Mouse (Mus musculus) liver, embryonic 15.5 days (tissue): ENCODE data around the gene Fam198b. TPM values are rescaled to one million over a fixed set of nuclear protein-coding genes. Genes with fewer than 3 reads are reported as not detected.

Experiments
- ATAC-seq: fragments of 200-750 bp; cut with Nextera tagmentation; 2 replicates; pipeline ENCODE4 v1.8.0; 2017; ENCODE audit warnings: moderate number of reproducible peaks, mild to moderate bottlenecking, moderate library complexity; ENCODE audit not compliant: insufficient read depth
- H3K27ac ChIP-seq: fragments of 300-500 bp; sonication (generic); replicated peaks from 2 replicates; pipeline ENCODE4 v1.5.1; 2015; ENCODE audit warnings: mild to moderate bottlenecking, inconsistent platforms
- H3K27me3 ChIP-seq: fragments of 300-500 bp; sonication (generic); 2 replicates; pipeline ENCODE4 v1.6.1; 2015; ENCODE audit warnings: mild to moderate bottlenecking, inconsistent platforms
- H3K36me3 ChIP-seq: fragments of 300-500 bp; sonication (generic); replicated peaks from 2 replicates; pipeline ENCODE4 v1.6.1; 2015; ENCODE audit warnings: moderate library complexity, mild to moderate bottlenecking, inconsistent platforms
- H3K4me1 ChIP-seq: fragments of 300-500 bp; sonication (generic); replicated peaks from 2 replicates; pipeline ENCODE4 v1.6.1; 2015; ENCODE audit warnings: inconsistent platforms
- H3K4me2 ChIP-seq: fragments of 300-500 bp; sonication (generic); 2 replicates; pipeline ENCODE4 v1.6.1; 2015; ENCODE audit warnings: moderate library complexity, mild to moderate bottlenecking, inconsistent platforms
- H3K4me3 ChIP-seq: fragments of 300-500 bp; sonication (generic); replicated peaks from 2 replicates; pipeline ENCODE4 v1.5.1; 2015; ENCODE audit warnings: mild to moderate bottlenecking, inconsistent platforms
- H3K9ac ChIP-seq: fragments of 300-500 bp; sonication (generic); 2 replicates; pipeline ENCODE4 v1.6.1; 2015; ENCODE audit warnings: moderate library complexity, mild to moderate bottlenecking, inconsistent platforms
- H3K9me3 ChIP-seq: fragments of 300-500 bp; sonication (generic); replicated peaks from 2 replicates; pipeline ENCODE4 v1.6.1; 2016; ENCODE audit warnings: inconsistent platforms
- WGBS: fragments of 180-500 bp; shearing (Covaris S2); methylation state at CpG from one replicate; pipeline ENCODE4 v1.1.7; 2015; ENCODE audit warnings: mixed read lengths; ENCODE audit not compliant: insufficient replicate concordance; 5-methylcytosine and 5-hydroxymethylcytosine counted together
- polyA plus RNA-seq: library from polyadenylated mRNA; unstranded; fragments of >200 nt; fragmentation: Nextera tagmentation; extraction: Ambion mirVana; gene quantifications from 2 replicates; pipeline ENCODE4 v1.2.1, GENCODE M21; 2015

Fam198b gene
- polyA plus RNA-seq, 1 experiment from 2014 or later = 1.0 TPM

DNA sequence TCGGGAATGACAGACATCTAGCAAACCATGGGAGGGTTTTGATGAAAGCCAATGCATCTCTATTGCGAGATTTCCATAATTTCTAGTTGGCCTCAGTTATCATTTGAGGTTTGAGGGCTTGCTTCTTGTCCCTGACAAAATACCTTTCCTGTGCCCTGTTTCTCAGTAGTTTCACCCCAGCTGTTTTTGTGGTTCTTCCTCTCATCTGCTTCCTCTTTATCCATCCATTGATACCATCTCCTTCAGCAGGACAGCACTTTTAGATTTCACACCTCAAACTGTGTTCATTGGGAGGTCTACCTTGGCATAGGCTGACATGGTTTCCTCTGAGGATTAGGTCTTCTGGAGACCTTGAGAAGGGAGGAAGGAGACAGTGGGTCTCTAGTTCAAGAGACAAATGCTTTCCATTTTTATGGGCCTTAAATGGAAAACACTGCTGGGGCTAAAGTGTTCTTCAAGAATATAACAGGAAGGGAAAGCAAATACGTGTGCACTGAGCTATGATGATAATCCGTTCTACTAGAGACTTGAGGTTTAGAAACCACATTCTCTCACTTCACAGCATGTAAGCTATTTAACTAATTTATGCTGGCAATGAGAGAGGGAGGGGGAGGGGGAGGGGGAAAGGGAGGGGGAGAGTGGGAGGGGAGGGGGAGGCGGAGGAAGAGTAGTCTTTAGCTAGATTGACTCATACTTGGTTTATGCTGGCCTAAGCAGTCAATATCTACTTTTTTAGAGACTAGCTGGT is 41.8 kb downstream of the Fam198b start:
- H3K9me3 ChIP-seq = no peaks in the 10 kb centered on the region
- H3K9ac ChIP-seq = no peak overlapping the region
- no peaks in the 10 kb centered on the region for H3K36me3 ChIP-seq
- no peak overlapping the region for H3K4me2 ChIP-seq
- ATAC-seq = no peak
- H3K27me3 ChIP-seq = no peaks in the 10 kb centered on the region
- 35% methylated on average over 5 of the region's 5 CpGs for WGBS
- no peak overlapping the region for H3K4me3 ChIP-seq
- no peaks in the 10 kb centered on the region for H3K4me1 ChIP-seq
- H3K27ac ChIP-seq = no peak overlapping the region

DNA sequence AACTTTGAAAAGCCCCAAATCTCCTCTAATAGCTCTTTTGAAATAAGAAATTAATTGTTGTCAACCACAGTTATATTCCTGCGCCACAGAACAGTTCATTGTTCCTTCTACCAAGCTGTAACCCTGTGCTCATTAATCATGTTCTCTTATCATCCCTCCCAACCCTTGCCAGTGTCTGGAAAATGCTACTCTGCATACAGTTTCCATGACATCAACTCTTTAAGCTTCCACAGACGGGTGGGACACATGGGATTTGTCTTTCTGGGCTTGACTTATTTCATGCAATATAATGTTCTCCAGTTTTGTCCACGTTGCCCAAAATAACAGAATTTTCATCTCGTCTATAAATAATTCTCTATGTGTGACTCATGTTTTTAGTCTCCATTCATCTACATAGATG is 42.7 kb downstream of the Fam198b start:
- no peaks in the 10 kb centered on the region for H3K36me3 ChIP-seq
- no peaks in the 10 kb centered on the region for H3K9me3 ChIP-seq
- H3K4me1 ChIP-seq = no peaks in the 10 kb centered on the region
- no peak overlapping the region for H3K4me3 ChIP-seq
- H3K4me2 ChIP-seq = no peak overlapping the region
- no peak overlapping the region for H3K9ac ChIP-seq
- 35% methylated on average over 4 of the region's 4 CpGs for WGBS
- H3K27me3 ChIP-seq = no peaks in the 10 kb centered on the region
- H3K27ac ChIP-seq = no peak overlapping the region
- ATAC-seq = no peak

DNA sequence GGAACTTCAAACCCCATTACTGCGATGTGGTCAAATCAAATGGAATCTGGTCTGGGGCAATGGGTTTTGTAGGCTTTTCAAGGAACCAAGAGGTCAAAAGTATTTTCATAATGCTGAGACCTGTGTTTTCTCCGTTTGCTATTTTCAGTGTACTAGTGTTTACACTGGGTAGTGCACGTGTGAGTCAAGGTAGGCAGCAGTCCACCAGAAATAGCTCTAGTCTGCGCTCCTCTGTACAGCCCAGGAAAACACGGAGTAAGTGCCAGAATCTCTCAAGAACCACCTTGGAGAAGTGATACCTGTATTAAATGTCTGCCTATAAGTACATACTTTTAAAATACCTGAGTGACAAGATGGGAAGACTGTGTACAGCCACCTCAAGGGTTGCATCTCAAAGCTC is 44.1 kb downstream of the Fam198b start:
- H3K36me3 ChIP-seq = no peaks in the 10 kb centered on the region
- no peak for ATAC-seq
- H3K4me1 ChIP-seq = no peaks in the 10 kb centered on the region
- H3K4me3 ChIP-seq = no peak overlapping the region
- no peak overlapping the region for H3K4me2 ChIP-seq
- no peak overlapping the region for H3K9ac ChIP-seq
- no peak overlapping the region for H3K27ac ChIP-seq
- H3K9me3 ChIP-seq = no peaks in the 10 kb centered on the region
- 66% methylated on average over 5 of the region's 5 CpGs for WGBS
- H3K27me3 ChIP-seq = no peaks in the 10 kb centered on the region

DNA sequence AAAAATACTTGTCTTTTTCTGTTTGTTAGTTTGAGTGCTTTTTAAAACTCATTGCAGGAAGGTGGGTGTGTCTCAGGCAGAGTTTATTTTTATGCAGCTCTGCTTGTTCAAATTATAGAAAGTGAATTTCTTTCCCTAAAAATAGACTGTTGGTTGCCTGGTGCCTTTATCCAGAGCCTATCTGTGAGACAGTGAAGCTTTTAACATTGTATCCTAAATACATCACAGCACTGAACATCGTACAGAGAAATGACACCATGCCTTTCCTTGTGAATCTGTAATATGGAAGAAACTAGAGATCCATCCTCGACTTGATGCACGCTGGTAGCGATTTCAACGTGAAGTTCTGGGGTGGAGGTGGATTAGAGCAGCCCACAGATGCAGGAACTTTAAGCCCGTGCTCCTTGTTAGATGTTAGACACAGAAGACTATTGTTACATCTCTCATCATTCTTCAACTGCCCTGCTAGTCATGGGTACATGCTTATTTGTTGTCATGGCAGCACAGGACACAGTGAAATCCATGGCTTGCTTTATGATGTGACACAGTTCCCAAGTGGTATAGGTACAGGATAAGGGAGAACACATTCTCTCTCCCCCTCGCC is 45.9 kb downstream of the Fam198b start:
- H3K36me3 ChIP-seq = no peaks in the 10 kb centered on the region
- H3K27ac ChIP-seq = no peak overlapping the region
- ATAC-seq = no peak
- H3K9ac ChIP-seq = no peak overlapping the region
- no peaks in the 10 kb centered on the region for H3K9me3 ChIP-seq
- H3K27me3 ChIP-seq = no peaks in the 10 kb centered on the region
- no peak overlapping the region for H3K4me3 ChIP-seq
- 55% methylated on average over 6 of the region's 7 CpGs for WGBS
- H3K4me2 ChIP-seq = no peak overlapping the region
- H3K4me1 ChIP-seq = no peaks in the 10 kb centered on the region

DNA sequence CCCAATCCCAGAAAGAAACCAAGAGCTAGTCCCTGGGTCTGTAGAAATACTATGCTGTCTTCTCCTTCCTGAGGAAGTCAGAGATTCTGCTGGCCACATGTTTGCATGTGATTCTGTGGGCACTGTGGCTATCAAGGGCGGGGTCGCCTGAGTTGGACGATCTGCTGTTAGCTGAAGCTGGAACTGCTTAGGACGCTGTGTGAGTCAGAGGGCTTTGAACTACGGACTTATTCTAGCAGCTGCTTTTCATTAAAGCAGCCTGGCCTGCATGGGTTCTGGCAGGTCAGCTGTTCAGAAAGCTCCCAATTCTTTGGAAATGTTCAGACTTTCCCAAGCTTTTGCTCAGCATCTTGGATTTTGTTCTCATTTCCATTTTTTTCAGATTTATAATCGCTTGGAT is 51.9 kb downstream of the Fam198b start:
- no peak overlapping the region for H3K27ac ChIP-seq
- WGBS = 18% methylated on average over 6 of the region's 6 CpGs
- ATAC-seq = no peak

DNA sequence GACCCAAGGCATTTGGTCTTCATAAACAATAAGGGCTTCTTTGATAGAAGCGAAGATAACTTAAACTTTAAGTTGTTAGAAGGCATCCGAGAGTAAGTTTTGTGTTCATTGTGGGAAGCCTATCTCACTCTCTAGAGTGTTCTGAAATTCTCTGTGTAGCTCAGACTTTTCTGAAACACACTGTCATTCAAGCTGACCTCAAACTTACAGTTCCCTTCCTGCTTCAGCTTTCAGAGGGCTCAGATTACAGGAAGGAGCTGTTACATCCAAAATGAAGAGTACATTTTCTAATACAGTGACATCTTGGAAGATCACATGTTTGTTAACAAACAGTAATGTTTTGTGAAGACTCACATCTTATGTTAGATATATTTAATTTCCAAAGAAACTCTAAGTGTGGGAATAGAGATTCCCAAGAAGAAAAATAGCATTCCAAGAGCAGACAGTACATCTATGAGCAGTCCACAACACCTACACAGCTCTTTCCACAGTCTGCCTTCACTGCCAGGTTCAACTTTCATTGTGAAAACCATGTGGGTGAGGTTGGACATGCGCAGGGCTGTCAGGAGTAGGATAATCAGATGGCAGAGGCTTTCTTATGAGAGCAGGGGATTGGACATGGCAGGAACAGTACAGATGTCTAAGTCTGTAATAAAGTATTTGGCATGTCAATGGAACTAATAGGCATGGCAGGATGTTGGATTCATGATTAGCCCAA is 52.6 kb downstream of the Fam198b start:
- H3K9ac ChIP-seq = no peak overlapping the region
- no peaks in the 10 kb centered on the region for H3K36me3 ChIP-seq
- no peaks in the 10 kb centered on the region for H3K4me1 ChIP-seq
- no peak overlapping the region for H3K27ac ChIP-seq
- no peak overlapping the region for H3K4me2 ChIP-seq
- no peaks in the 10 kb centered on the region for H3K9me3 ChIP-seq
- no peak overlapping the region for H3K4me3 ChIP-seq
- WGBS = 48% methylated on average over 3 of the region's 3 CpGs
- ATAC-seq = no peak
- H3K27me3 ChIP-seq = no peaks in the 10 kb centered on the region

More for the DNA sequence above, 51.9 kb downstream of the Fam198b start:
- no peak overlapping the region for H3K4me3 ChIP-seq
- H3K9me3 ChIP-seq = no peaks in the 10 kb centered on the region
- H3K27me3 ChIP-seq = no peaks in the 10 kb centered on the region
- H3K9ac ChIP-seq = no peak overlapping the region
- H3K4me1 ChIP-seq = no peaks in the 10 kb centered on the region
- no peaks in the 10 kb centered on the region for H3K36me3 ChIP-seq
- H3K4me2 ChIP-seq = no peak overlapping the region

DNA sequence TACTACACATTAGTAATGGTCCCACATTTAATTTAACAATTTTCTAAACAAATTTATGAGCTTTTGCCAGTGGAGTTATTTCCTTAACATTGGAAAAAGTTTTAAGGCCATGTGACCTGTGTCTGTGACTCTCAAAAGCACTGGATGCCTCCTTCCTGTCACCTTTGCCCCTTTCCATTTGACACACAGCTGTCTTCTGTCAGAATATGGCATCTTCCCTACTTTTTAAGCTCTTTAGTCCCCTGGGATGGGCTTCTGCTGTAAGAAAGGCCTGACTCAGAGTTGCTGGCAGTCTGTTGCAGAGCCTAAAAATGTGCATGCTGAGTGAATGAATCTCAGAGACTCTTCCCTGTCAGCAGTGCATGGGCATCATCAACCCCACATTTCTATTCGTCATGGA is 63.4 kb downstream of the Fam198b start:
- H3K27me3 ChIP-seq = no peaks in the 10 kb centered on the region
- 43% methylated on average over 1 of the region's 1 CpGs for WGBS
- ATAC-seq = no peak

DNA sequence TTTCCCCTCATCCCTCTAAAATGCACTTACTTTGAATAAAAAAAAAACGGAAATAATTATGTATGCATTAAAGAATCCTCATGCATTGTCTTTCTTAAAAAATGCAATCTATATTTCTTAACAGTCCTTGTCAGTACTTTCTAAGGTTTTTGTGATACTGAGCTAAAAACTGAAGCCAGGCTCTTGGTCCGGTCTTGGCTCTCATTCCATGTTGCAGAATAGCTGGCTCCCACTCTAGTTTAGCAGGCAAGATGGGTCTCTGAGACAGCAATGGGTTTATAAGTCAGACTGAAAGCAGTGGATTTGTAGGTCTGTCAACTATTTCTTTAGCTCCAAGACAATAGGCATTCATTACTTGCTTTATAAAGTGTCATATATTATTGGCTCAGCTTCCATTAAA is 63.8 kb downstream of the Fam198b start:
- Histone ChIP-seq H3K4me3 (no peak overlapping the region), H3K27ac (no peak overlapping the region), H3K9ac (no peak overlapping the region), H3K36me3 (no peaks in the 10 kb centered on the region), H3K9me3 (no peaks in the 10 kb centered on the region), H3K4me2 (no peak overlapping the region), H3K27me3 (no peaks in the 10 kb centered on the region), H3K4me1 (no peaks in the 10 kb centered on the region)
- ATAC-seq = no peak
- WGBS = 62% methylated on average over 2 of the region's 2 CpGs

More for the DNA sequence above, 63.4 kb downstream of the Fam198b start:
- Histone ChIP-seq H3K27ac (no peak overlapping the region), H3K4me1 (no peaks in the 10 kb centered on the region), H3K9me3 (no peaks in the 10 kb centered on the region), H3K4me2 (no peak overlapping the region), H3K9ac (no peak overlapping the region), H3K36me3 (no peaks in the 10 kb centered on the region), H3K4me3 (no peak overlapping the region)

DNA sequence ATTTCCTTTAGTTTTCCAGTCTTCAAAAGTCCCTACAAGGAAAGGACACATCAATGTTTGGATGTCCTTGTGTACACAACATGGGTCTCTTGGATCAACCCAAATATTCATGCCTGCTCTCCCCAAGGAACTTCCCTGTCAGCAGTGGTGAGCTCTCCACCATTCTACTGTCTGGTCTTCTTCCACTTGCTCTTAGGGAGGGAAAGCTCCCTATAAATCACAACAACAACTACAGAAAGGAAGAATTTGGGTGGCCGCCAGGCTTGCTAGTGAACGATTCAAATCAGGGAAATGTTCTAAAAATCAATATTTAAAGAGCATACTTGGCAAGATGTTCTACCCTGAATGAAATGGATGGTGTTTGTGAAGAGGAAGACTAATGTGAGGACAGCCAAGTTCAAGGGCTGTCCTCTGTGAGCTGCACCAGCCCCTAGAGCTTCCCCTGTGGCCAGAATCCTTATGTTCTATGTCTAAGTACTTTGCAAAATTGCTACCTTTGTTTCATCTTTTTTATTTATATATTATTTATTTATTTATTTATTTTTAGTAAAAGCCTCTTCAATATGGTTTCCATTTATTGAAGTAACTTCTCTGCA is 68.9 kb downstream of the Fam198b start:
- no peaks in the 10 kb centered on the region for H3K9me3 ChIP-seq
- no peaks in the 10 kb centered on the region for H3K4me1 ChIP-seq
- no peaks in the 10 kb centered on the region for H3K36me3 ChIP-seq
- no peaks in the 10 kb centered on the region for H3K27me3 ChIP-seq
- H3K4me3 ChIP-seq = no peak overlapping the region
- H3K9ac ChIP-seq = no peak overlapping the region
- H3K4me2 ChIP-seq = no peak overlapping the region
- 62% methylated on average over 2 of the region's 2 CpGs for WGBS
- no peak overlapping the region for H3K27ac ChIP-seq
- no peak for ATAC-seq

DNA sequence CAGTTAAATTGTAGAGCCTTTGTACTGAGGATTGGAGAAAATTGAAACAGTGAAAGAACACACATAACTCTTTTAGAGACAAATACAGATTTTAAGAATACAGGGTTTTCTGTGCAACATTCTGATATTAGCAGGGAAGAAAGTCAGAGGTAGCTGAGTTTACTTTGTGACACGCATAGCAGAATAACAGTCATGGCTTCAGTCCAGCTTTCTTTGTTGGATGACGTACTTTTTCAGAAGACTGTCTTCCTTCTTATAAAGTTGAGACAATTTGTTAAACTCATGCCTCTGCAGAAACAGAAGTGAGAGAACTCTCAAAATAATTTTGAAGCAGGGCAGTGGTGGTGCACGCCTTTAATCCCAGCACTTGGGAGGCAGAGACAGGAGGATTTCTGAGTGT is 70.9 kb downstream of the Fam198b start:
- Histone ChIP-seq H3K9me3 (no peaks in the 10 kb centered on the region), H3K4me2 (no peak overlapping the region), H3K36me3 (no peaks in the 10 kb centered on the region), H3K27me3 (no peaks in the 10 kb centered on the region), H3K27ac (no peak overlapping the region), H3K4me3 (no peak overlapping the region), H3K9ac (no peak overlapping the region), H3K4me1 (no peaks in the 10 kb centered on the region)
- no peak for ATAC-seq
- WGBS = 66% methylated on average over 3 of the region's 3 CpGs

DNA sequence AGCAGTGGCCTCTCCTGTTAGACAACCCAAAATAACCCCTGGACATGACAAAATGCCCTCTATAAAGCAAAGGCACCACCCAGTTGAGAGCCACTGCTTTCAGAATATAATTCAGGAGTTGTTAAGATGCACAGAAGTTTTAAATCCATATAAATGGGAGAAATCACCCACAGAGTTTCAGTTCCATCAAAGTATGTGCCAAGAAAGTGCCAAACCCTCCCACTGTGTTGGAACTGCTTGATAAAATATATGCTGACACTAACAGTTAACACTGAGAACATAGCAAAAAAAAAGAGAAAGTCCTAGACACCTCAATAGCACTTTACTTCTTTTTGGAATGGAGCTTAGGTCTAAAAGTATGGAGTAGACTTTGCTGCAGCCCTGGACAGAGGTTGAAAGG is 72.5 kb downstream of the Fam198b start:
- H3K27ac ChIP-seq = no peak overlapping the region
- H3K27me3 ChIP-seq = no peaks in the 10 kb centered on the region
- no peak overlapping the region for H3K9ac ChIP-seq
- no peaks in the 10 kb centered on the region for H3K4me1 ChIP-seq
- no peaks in the 10 kb centered on the region for H3K36me3 ChIP-seq
- H3K4me2 ChIP-seq = no peak overlapping the region
- no peak overlapping the region for H3K4me3 ChIP-seq
- no peak for ATAC-seq
- no peaks in the 10 kb centered on the region for H3K9me3 ChIP-seq
